Mouse (Mus musculus) kidney, postnatal 0 days (tissue): ENCODE measurements at regions not wholly inside any gene's neighbourhood (a gene's known extent, or its start where the extent isn't known, plus 50 kb on each side); places are given as distances from the start of the nearest gene placed in this dataset.
A peak's percentile ranks its signal among the peaks of the same experiment; 100 is the strongest.

ENCODE experiments used
- ATAC-seq: fragments of 200-750 bp; cut with Nextera tagmentation; replicated peaks from 2 replicates; pipeline ENCODE4 v1.8.0; 2017; ENCODE audit warnings: low read depth, moderate number of reproducible peaks, moderate TSS enrichment, moderate library complexity; ENCODE audit not compliant: low FRiP score
- DNase-seq: peaks from one replicate; pipeline ENCODE4 v3.0.0-alpha.2; 2016; ENCODE audit warnings: low spot score
- H3K27ac ChIP-seq: fragments of 300-500 bp; sonication (generic); 2 replicates; pipeline ENCODE4 v1.5.1; 2014; ENCODE audit warnings: mild to moderate bottlenecking
- H3K27me3 ChIP-seq: fragments of 300-500 bp; sonication (generic); 2 replicates; pipeline ENCODE4 v1.6.1; 2014; ENCODE audit warnings: low read length, mixed read lengths; ENCODE audit not compliant: insufficient read depth
- H3K36me3 ChIP-seq: fragments of 300-500 bp; sonication (generic); 2 replicates; pipeline ENCODE4 v1.6.1; 2014; ENCODE audit warnings: low read length, mixed read lengths; ENCODE audit not compliant: insufficient read depth
- H3K4me1 ChIP-seq: fragments of 300-500 bp; sonication (generic); replicated peaks from 2 replicates; pipeline ENCODE4 v1.6.1; 2014; ENCODE audit warnings: antibody characterized with exemption, low read length, mixed read lengths; ENCODE audit not compliant: insufficient read depth
- H3K4me2 ChIP-seq: fragments of 300-500 bp; sonication (generic); 2 replicates; pipeline ENCODE4 v1.6.1; 2014; ENCODE audit warnings: mild to moderate bottlenecking, low read length, moderate library complexity, mixed read lengths
- H3K4me3 ChIP-seq: fragments of 300-500 bp; sonication (generic); replicated peaks from 2 replicates; pipeline ENCODE4 v1.5.1; 2014; ENCODE audit warnings: low read depth, low read length
- H3K9ac ChIP-seq: fragments of 300-500 bp; sonication (generic); 2 replicates; pipeline ENCODE4 v1.6.1; 2014; ENCODE audit warnings: low read depth, low read length
- H3K9me3 ChIP-seq: fragments of 300-500 bp; sonication (generic); replicated peaks from 2 replicates; pipeline ENCODE4 v1.6.1; 2016; ENCODE audit warnings: low read length, inconsistent platforms, mixed read lengths
- CTCF ChIP-seq: IDR thresholded peaks from 2 replicates; pipeline ENCODE4 v1.5.1; 2016; ENCODE audit warnings: antibody characterized with exemption, low read depth, mild to moderate bottlenecking, moderate library complexity
- WGBS: fragments of 180-500 bp; shearing (Covaris S2); extraction: QIAGEN DNeasy Blood & Tissue Kit; methylation state at CpG from one replicate; pipeline ENCODE4 v1.1.7; 2014; 5-methylcytosine and 5-hydroxymethylcytosine counted together

- WGBS: 85% methylated on average over 4 of the region's 4 CpGs
- H3K4me2 ChIP-seq: no peak overlapping the region
These were observed 242.0 kb upstream of the Ank start for GRCm38 (mm10) chr15:27224512-27224850.

GRCm38 (mm10) chr15:27232804-27233203 is 233.7 kb upstream of the Ank start:
- no peak for DNase-seq
- no peak overlapping the region for H3K4me3 ChIP-seq
- ATAC-seq: no peak

More at GRCm38 (mm10) chr15:27224512-27224850, 242.0 kb upstream of the Ank start:
- ATAC-seq (no peak), DNase-seq (no peak)
- no peak overlapping the region for H3K4me3 ChIP-seq
- no peaks in the 10 kb centered on the region for H3K36me3 ChIP-seq
- no peaks in the 10 kb centered on the region for H3K9me3 ChIP-seq
- no peak overlapping the region for H3K9ac ChIP-seq
- H3K4me1 ChIP-seq: no peaks in the 10 kb centered on the region
- no peaks in the 10 kb centered on the region for H3K27me3 ChIP-seq
- TF ChIP-seq CTCF: no peak
- no peak overlapping the region for H3K27ac ChIP-seq

GRCm38 (mm10) chr15:27234770-27235169 is 231.7 kb upstream of the Ank start:
- TF ChIP-seq CTCF: peak; percentile 99
- Histone ChIP-seq H3K9ac (no peak overlapping the region), H3K27me3 (no peaks in the 10 kb centered on the region), H3K4me3 (no peak overlapping the region), H3K4me1 (no peaks in the 10 kb centered on the region), H3K4me2 (no peak overlapping the region), H3K36me3 (no peaks in the 10 kb centered on the region), H3K9me3 (no peaks in the 10 kb centered on the region), H3K27ac (no peak overlapping the region)
- ATAC-seq (no peak), DNase-seq (peak; percentile 85)
- 14% methylated on average over 4 of the region's 4 CpGs for WGBS

More at GRCm38 (mm10) chr15:27232804-27233203, 233.7 kb upstream of the Ank start:
- H3K27ac ChIP-seq: no peak overlapping the region
- no peaks in the 10 kb centered on the region for H3K27me3 ChIP-seq
- H3K36me3 ChIP-seq: no peaks in the 10 kb centered on the region
- H3K4me1 ChIP-seq: no peaks in the 10 kb centered on the region
- H3K9ac ChIP-seq: no peak overlapping the region
- TF ChIP-seq CTCF: no peak
- 56% methylated on average over 5 of the region's 5 CpGs for WGBS
- H3K4me2 ChIP-seq: no peak overlapping the region
- no peaks in the 10 kb centered on the region for H3K9me3 ChIP-seq

GRCm38 (mm10) chr15:27238301-27238700 is 228.2 kb upstream of the Ank start:
- Histone ChIP-seq H3K27me3 (no peaks in the 10 kb centered on the region), H3K9ac (no peak overlapping the region), H3K4me2 (no peak overlapping the region), H3K4me3 (no peak overlapping the region), H3K4me1 (no peaks in the 10 kb centered on the region), H3K9me3 (no peaks in the 10 kb centered on the region), H3K27ac (no peak overlapping the region), H3K36me3 (no peaks in the 10 kb centered on the region)
- peak; percentile 53 for DNase-seq
- ATAC-seq: no peak
- TF ChIP-seq CTCF: no peak
- WGBS: 75% methylated on average over 1 of the region's 1 CpGs

- no peak for ATAC-seq
- Histone ChIP-seq H3K4me2 (no peak overlapping the region), H3K27ac (no peak overlapping the region), H3K36me3 (no peaks in the 10 kb centered on the region), H3K9me3 (no peaks in the 10 kb centered on the region), H3K4me1 (no peaks in the 10 kb centered on the region), H3K27me3 (no peaks in the 10 kb centered on the region), H3K9ac (no peak overlapping the region), H3K4me3 (no peak overlapping the region)
- TF ChIP-seq CTCF: no peak
- 38% methylated on average over 3 of the region's 3 CpGs for WGBS
- DNase-seq: peak; percentile 22
These were observed 220.2 kb upstream of the Ank start for GRCm38 (mm10) chr15:27246302-27246701.

DNA sequence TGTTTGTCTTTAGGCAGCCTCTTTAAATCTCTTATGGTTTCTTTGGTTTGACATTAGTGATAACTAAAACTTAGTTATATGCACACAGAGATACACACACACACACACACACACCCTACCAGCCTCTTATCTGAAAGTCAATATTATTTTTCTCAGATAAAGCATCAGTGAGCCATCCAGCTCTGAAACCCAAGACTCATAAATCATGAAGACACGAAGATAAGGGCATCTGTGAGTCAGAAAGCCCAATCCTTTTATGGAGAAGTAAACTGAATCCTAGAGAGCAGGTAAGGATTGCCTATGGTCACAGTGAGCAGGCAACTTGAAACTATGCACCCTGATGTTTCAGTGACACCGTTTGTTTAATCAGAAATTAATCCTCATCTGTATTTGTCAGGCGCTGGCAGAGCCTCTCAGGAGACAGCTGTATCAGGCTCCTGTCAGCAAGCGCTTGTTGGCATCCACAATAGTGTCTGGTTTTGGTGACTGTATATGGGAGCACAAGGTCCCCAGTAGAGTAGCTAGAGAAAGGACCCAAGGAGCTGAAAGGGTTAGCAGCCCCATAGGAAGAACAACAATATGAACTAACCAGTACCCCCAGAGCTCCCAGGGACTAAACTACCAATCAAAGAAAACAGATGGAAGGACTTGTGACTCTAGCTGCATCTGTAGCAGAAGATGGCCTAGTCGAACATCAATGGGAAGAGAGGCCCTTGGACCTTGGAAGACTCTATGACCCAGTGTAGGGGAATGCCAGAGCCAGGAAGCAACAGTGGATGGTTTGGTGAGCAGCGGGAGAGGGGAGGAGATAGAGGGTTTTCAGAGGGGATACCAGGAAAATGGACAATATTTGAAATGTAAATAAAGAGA is 207.3 kb upstream of the Ank start:
- WGBS: 66% methylated on average over 6 of the region's 6 CpGs
- no peak for DNase-seq
- no peaks in the 10 kb centered on the region for H3K9me3 ChIP-seq
- H3K36me3 ChIP-seq: no peaks in the 10 kb centered on the region
- no peaks in the 10 kb centered on the region for H3K27me3 ChIP-seq
- H3K4me3 ChIP-seq: no peak overlapping the region
- no peak for TF ChIP-seq CTCF
- no peak overlapping the region for H3K27ac ChIP-seq
- H3K4me1 ChIP-seq: no peaks in the 10 kb centered on the region
- no peak overlapping the region for H3K9ac ChIP-seq
- ATAC-seq: no peak
- no peak overlapping the region for H3K4me2 ChIP-seq

DNA sequence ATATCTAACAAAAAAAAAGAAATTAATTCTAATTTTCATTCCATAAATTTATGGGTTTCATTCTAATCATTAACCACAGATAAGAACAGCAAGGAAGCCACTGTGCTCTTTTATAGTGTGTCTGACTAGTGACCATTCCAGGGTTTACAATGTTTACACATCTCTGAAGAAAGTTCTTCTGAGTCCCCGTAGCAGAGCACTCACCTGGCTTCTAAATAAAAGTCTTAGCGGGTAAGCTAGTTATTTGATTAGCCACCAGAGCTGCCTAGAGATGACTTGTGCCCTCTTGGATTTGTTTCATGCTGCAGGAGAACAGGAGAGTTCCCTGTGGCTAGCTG is 206.7 kb upstream of the Ank start:
- no peaks in the 10 kb centered on the region for H3K27me3 ChIP-seq
- WGBS: 70% methylated on average over 2 of the region's 2 CpGs
- no peaks in the 10 kb centered on the region for H3K36me3 ChIP-seq
- ATAC-seq (no peak), DNase-seq (no peak)
- H3K4me2 ChIP-seq: no peak overlapping the region
- no peaks in the 10 kb centered on the region for H3K4me1 ChIP-seq
- no peak overlapping the region for H3K4me3 ChIP-seq
- H3K27ac ChIP-seq: no peak overlapping the region
- no peak overlapping the region for H3K9ac ChIP-seq
- no peak for TF ChIP-seq CTCF
- no peaks in the 10 kb centered on the region for H3K9me3 ChIP-seq
